Mouse (Mus musculus) heart, embryonic 15.5 days (tissue): ENCODE measurements at regions not wholly inside any gene's neighbourhood (a gene's known extent, or its start where the extent isn't known, plus 50 kb on each side); places are given as distances from the start of the nearest gene placed in this dataset.

Experiments used
- ATAC-seq: fragments of 200-750 bp; cut with Nextera tagmentation; replicated peaks from 2 replicates; pipeline ENCODE4 v1.8.0; 2017; ENCODE audit warnings: low read depth, moderate TSS enrichment; ENCODE audit not compliant: insufficient number of reproducible peaks, insufficient read depth, low FRiP score
- H3K27ac ChIP-seq: fragments of 300-500 bp; sonication (generic); 2 replicates; pipeline ENCODE4 v1.5.1; 2015; ENCODE audit warnings: mild to moderate bottlenecking, inconsistent platforms
- H3K27me3 ChIP-seq: fragments of 300-500 bp; sonication (generic); 2 replicates; pipeline ENCODE4 v1.6.1; 2015; ENCODE audit warnings: inconsistent platforms
- H3K36me3 ChIP-seq: fragments of 300-500 bp; sonication (generic); 2 replicates; pipeline ENCODE4 v1.6.1; 2015; ENCODE audit warnings: mild to moderate bottlenecking, inconsistent platforms
- H3K4me1 ChIP-seq: fragments of 300-500 bp; sonication (generic); replicated peaks from 2 replicates; pipeline ENCODE4 v1.6.1; 2015; ENCODE audit warnings: inconsistent platforms
- H3K4me2 ChIP-seq: fragments of 300-500 bp; sonication (generic); 2 replicates; pipeline ENCODE4 v1.6.1; 2015; ENCODE audit warnings: inconsistent platforms, mild to moderate bottlenecking, moderate library complexity
- H3K4me3 ChIP-seq: fragments of 300-500 bp; sonication (generic); 2 replicates; pipeline ENCODE4 v1.5.1; 2015; ENCODE audit warnings: mild to moderate bottlenecking, inconsistent platforms
- H3K9ac ChIP-seq: fragments of 300-500 bp; sonication (generic); 2 replicates; pipeline ENCODE4 v1.6.1; 2015; ENCODE audit warnings: mild to moderate bottlenecking, inconsistent platforms
- H3K9me3 ChIP-seq: fragments of 300-500 bp; sonication (generic); replicated peaks from 2 replicates; pipeline ENCODE4 v1.6.1; 2016; ENCODE audit warnings: inconsistent platforms

- Histone ChIP-seq H3K9me3 (no peaks in the 10 kb centered on the region), H3K4me1 (no peaks in the 10 kb centered on the region), H3K9ac (no peak overlapping the region), H3K27ac (no peak overlapping the region), H3K27me3 (no peaks in the 10 kb centered on the region), H3K4me2 (no peak overlapping the region), H3K36me3 (no peaks in the 10 kb centered on the region), H3K4me3 (no peak overlapping the region)
- no peak for ATAC-seq
These were observed 53.0 kb upstream of the Ppfia2 start for GRCm38 (mm10) chr10:106417156-106417555.
